Mouse (Mus musculus): ENCODE results near the gene Fbxl2.

The Fbxl2 gene

DNA sequence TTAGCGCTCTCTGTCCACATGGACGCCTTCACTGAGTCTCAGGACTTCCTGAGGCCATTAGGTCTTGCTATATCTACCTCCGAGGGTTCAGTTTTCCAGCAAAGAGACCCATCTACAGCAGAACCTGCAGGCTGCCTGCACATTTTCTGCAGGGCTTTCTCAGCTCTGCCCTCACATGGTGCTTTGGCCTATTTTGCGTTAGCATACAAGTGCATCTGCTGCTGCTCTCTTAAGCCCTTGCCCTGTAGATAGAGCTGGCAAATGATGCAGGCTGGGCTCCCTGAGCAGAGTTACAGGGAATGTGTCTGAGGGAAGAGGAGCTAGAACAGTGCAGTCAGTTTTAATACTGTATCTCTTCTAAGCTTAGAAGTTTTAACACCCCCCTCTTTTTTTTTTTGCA, 71.0 kb downstream of the Fbxl2 start:
- in situ Hi-C loops (cut with MboI) = no loop called here

DNA sequence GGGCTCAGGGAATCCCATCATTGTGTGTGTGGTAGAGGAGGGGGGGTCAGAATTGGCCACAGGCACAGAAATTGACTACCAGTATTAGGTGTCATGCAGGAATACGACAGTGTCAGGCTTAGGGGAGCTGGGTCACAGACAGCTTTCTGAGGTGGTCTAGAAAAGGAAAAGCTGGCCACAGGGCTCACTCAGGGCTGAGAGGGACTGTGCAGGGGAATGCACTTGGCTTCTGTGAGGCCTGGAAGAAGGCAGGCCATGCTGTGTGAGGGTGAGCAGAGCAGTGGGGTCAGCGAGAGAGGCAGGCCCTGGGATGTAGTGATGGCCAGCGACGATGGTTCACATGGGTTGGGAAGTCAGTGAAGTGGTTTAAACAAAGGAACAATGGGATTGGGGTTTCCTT, 72.1 kb downstream of the Fbxl2 start:
- in situ Hi-C loops (cut with MboI) = no loop called here

DNA sequence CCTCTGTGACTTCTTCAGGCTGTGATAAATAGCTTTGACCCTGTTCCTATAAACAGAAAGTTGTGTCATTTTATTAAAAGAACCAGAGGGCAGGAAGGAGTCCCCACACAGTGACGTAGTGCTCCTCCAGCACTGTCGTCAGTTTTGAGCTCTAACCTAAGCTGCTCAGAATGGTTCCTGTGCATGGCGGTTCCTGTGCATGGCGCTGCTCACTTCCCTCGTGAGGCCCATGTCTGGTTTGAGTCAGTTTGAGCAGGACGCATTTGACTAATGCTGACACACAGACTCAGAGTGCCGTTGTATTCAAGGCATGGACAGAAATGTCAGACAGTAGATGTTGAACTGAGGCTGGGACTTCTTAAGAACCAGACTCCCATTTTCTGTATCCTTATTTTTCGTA, 74.4 kb downstream of the Fbxl2 start:
- in situ Hi-C loops (cut with MboI) = no loop called here

DNA sequence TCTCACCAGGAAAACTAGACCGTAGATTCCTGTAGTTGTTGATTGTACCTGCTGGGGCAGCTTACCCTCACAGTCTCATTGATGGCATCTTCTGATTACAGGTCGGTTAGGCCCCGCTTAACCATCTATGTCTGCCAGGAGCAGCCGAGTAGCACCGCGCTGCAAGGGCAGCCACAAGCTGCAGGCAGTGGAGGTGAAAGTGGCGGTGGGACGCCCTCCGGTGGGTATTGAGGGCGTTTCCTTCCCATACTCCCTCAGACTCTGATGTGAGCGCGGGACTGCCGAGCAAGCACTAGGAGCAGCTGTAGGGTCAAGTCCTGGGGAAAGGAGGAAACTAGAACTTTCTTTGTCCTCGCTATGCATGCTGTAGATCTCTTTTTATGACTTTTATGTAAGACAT, 76.0 kb downstream of the Fbxl2 start:
- in situ Hi-C loops (cut with MboI) = no loop called here

DNA sequence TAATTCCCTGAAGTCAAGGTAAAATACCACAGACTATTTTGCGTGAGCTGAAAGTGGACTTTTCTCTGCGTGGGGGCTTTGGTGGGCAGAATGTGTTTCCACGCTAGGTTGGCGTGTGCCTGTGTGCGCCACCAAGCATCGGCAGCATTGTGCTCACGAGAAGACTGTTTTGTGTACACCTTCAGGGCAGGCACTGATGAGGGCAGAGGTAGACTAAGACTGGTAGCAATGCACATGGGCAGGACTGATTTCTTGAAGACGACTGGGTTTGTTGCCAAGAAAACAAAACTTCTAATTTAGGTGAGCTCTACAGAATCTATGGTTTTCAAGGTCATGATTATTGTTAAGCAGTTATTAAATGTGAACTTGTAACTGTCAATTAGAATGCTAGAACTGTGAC, 76.6 kb downstream of the Fbxl2 start:
- in situ Hi-C loops (cut with MboI) = no loop called here

DNA sequence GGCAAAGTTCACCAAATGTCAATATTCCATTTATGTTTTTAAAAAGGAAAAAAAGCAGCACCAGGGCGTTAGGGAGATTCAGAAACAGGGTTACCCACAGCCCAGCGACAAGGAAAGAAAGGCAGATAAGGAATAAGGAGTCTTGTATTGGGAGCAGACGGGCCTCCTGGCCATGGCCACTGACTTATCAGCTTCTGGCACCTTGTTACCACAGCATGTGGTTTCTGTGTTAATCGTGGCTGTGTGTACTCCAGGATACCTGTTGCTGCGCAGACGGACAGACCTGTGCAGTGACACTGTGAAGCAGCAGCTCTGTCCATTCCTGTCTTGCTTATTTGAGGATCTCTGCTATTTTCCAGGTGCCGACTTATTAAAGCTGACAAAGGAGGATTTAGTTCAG, 77.0 kb downstream of the Fbxl2 start:
- in situ Hi-C loops (cut with MboI) = no loop called here

DNA sequence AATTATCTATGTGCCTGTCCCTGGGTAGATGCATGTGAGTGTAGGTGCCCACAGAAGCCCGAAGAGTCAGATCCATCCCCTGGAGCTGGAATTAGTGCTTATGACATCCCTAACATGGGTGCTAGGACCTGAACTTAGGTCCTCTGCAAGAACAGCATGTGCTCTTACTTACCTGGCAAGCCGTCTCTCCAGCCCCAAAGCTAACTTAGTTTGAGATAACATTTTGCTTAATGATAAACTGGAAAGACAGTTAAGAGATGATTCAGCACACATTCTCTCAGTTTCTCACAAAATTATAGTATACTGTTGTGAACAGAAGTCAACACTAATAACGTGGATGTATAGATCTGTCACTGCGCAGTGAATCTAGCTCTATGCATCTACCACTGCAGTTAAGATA, 79.2 kb downstream of the Fbxl2 start:
- in situ Hi-C loops (cut with MboI) = no loop called here

DNA sequence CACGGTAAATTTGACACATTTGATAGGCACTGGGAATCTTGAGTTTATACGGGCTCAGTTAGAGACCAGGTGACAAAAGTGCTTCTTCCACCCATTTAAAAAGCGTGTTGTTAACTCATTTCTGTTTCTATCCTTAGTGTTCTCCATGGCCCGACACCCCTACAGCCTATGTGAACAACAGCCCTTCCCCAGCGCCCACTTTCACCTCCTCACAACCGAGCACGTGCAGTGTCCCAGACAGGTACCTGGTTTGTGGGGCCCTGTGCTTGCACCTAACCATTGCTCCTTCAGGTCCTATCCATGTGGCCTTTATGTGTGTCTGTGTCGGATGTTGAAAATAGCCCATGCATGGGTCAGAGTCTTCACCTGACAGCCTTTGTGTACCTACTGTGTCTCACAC, 81.6 kb downstream of the Fbxl2 start:
- in situ Hi-C loops (cut with MboI) = no loop called here

DNA sequence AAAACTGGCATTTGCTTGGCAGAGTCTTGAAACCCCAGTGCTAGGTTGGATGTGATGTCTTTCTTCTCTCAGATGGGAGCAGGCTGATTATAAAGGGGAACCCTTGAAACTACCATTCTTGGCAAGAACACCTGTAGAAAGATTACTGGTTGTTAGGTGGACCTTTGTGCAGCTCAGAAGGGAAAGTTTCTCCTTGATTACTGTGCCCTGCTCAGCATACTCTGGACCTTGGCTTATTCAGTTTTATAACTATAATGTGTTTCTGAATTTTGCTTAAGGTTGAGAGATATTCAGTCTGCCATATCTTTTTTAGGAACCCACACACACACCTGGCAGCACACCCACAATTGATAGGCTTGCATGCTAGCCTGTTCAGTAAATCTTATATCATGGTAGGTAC, 82.3 kb downstream of the Fbxl2 start:
- in situ Hi-C loops (cut with MboI) = no loop called here

DNA sequence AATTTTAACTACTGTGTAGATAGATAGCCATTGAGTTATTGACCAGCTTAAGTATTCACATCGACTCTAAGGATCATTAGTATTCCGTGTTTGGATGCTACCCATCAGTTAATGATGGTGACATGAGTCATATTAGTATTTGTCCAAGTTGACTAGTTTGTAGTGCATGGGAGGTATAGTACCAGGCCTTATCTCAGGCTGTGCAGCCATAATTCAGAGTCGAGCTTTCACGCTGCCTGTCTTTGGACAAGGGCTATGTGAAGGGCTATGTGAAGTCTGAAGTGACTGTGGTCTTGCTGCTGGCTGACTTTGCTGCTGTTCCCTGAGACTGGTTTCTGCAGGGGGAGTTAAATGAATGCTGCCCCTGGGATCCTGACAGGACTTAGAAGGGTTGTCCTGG, 88.2 kb downstream of the Fbxl2 start:
- in situ Hi-C loops (cut with MboI) = no loop called here

DNA sequence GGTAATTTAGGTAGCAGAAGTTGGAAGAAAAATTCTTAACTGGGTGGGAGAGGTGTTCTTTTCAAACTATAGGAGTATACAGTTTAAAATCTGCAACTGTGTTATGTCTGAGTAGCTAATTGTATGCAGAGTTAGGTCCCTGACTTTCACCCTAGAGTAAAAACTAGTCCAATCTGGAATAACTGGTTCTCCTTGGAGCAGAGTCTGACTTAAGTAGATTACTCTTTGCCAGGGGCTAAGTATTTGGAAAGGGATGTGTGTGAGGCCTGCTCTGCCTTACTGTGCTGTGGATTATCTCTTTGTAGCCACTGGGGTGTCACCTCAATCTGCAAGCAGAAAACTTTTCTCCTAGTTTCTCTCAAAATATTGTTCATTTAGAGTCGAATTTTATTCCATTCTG, 98.8 kb downstream of the Fbxl2 start:
- in situ Hi-C loops (cut with MboI) = no loop called here

DNA sequence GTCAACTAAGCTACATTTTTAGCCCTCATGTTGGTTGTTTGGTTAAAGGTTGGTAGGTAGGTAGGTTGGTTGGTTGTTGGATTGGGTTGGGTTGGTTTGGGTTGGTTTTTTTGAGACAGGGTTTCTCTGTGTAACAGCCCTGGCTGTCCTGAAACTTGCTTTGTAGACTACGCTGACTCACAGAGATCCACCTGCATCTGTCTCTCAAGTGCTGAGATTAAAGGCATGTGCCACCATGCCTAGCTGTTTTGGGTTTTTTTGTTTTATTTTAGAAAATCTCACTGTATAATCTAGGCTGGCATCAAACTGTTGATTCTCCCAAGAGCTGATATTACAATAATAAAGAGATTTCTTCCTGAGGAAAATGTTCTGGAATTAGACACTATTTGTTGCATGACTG, 102.6 kb downstream of the Fbxl2 start:
- in situ Hi-C loops (cut with MboI) = no loop called here

DNA sequence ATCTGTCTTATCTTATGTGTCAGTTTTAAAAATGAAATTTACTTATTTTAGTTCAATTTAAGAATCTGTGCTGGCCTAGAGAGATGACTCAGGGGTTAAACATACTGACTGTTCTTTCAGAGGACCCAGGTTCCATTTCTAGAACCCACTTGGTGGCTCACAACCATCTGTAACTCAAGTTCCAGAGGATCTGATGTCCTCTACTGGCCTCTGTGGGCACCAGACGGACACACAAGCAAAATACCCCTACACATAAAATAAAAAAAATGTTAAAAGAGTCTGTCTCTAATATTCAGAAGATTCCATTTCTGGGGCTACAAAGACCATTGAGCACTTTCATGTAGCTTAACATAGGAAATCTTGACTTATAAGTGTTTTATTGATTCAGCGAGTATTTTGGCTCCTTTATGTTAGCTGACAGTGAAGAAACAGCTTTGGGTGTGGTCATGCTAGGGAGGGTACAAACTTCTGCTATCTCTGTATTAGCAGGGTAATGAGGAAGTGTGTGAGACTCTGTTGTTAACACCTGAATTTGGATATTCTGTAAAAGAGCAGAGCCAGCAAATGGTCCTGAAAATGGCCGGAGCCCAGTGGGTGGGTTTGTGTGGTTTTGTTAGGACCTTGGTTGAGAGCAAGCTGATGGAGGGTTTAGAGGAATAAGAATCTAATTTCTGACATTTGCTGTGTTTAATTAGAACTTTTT, 104.7 kb downstream of the Fbxl2 start:
- in situ Hi-C loops (cut with MboI) = no loop called here

DNA sequence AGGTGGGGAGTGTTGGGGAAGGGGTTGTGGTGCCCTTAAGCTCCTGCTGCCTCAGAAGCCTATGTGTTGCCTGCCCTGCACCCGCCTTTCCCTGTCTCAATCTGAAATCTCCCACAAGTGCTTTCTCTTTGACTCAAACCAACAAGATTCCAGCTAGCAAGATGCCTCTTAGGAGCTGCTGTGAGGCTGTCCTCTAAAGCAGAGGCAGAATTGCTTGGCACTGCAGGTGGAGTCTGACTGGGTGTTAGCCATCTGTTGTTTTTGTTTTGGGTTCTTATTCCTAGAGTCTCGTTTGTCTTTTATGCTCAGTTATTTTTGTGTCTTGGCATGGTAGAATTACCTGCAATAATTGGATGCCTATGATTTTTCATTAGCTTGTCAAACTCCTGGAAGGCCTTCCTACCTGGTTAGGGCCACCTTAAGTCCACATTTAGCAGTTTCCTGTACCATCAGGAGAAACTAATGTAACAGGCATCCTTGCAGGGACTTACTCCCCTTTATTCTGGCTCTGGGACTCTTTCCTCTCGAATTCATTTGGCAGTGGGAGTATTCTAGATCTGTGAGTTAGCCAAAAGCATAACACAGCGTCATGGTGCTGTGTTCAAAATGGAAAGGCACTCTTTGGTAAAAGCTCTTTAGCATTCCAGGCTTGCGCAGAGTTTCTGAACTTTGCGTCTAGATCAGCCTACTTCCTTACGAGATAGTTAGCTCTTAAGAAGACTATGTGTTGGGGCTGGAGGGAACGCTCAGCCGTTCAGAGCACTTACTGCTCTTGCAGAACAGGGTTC, 106.7 kb downstream of the Fbxl2 start:
- in situ Hi-C loops (cut with MboI) = no loop called here

DNA sequence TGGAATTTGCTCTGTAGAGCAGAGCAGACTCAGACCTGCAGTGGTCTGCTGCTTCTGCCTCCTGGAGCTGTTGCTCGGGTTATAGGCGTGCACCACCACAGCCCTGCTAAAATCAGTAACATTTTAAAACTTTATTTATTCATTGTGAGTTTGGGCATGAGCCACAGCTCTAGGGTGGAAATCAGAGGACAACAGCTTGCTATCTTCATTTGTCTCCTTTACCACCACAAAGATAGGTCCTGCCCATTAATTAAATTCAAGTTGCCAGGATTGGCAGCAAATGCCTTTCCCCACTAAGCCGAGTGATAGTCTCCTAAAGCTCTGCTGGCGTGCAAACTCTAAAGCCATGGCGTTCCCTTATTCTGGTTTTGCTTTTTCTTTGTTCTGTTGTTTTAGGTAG, 110.4 kb downstream of the Fbxl2 start:
- in situ Hi-C loops (cut with MboI) = no loop called here

DNA sequence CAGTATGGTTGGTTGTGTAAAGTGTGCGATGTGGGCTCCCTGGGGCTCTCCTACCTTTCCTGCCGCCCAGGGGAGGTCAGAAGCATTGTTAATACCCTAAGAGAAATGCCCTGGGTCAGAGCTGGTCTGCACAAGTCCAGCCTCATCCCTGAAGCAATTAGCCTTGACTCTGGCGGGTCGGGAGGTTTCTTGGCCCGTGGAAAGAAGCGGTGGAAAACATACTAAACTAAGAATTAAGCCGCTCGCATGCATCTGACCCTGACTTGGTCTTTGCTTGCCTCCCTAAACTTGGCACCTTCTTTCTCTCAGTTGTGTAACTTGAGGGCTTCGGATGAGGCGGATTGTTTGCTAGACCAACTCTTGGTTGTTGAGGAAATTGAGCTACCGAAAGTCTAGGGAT, 113.5 kb downstream of the Fbxl2 start:
- in situ Hi-C loops (cut with MboI) = no loop called here

DNA sequence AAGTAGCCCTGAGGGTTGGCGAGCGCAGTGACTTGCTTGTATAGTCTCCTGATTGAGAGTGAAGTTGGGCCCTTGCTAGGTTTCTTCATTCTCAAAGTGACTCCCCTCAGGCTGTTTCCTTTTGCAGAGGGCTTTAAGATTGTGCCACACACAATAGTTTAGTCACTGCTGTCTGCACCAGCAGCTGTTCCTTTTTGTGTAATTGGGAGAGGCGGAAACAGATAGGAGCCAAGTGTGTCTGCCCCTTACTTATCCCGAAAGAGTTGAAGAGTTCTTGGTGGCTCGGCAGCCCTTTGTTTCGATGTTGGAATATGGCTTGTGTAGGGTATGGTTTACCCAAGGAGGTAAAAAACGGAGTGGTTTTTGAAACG, 113.9 kb downstream of the Fbxl2 start:
- in situ Hi-C loops (cut with MboI) = no loop called here

DNA sequence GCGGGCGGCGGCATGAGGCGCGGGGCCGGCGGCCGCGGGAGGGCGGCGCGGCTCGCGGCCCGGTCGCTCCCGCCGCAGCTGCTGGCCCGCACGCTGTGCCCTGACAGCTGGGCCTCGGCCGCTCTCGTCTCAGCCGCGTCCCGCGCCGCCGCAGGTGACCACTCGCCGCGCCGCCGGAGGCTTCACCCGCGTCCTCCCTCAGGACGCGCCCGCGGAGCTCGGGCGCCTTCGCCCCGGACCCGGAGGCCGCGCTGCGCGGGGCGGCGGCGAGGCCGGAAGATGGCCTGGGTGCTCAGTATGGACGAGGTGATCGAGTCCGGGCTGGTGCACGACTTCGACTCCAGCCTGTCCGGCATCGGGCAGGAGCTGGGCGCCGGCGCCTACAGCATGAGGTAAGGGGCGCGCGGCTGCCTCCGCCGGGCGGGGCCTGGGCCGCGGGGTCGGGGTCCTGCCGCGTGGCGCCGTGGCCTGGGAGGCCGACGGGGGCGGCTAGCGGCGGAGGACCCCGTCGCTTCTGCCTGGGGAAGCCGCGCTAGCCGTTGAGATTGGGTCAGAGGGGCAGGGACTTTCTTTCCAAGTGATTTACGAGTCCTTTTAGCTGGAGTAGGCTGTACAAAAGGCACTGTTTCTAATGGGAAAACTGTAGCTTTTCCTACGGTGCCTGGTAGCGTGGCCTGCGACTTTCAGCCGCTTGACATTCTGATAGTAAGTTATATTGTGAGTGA, 114.5 kb downstream of the Fbxl2 start:
- in situ Hi-C loops (cut with MboI) = no loop called here

DNA sequence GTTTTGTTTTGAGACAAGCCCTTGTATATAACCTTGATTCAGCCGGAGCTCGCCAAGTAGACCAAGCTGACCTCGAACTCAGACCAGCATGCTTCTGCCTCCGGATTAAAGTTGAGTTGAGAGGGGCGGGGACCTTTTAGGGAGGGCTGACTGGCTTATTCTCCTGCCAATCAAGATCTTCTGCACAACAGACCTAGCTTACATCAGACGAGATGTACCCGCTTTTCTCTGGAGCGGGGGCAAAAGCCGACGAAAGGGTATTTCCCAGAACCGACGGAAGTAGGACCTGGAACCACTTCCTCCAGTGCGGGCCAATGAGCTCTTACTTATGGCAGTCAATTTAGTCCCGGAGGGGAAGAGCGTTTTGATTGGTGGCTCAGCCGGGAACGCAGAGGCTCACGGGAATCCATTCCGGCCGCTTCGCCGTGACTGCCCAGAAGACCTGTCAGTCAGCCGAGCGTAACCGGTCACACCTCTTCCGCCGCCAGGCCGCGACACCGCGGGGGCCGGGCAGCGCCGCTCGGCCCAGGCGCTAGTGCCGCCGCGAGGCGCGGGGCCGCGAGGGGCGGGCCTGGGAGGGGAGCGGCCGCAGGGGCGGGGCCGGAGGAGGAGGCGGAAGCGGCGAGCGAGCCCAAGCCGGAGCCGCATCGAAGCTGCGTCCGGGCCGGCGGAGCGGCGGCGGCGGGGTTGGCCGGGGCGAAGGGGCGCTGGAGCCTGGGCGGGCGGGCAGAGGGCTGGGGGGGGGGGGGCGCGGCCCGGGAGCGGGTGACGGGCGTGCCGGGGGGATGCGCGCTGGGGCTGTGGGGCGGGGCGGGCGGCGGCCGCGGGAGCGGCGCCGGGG, 115.2 kb downstream of the Fbxl2 start, which contains the start of gene Ubp1:
Gene Ubp1 (plus strand): TSS at position 401 of the 841 bp plus-strand sequence.
- in situ Hi-C loops (cut with MboI) = no loop called here

DNA sequence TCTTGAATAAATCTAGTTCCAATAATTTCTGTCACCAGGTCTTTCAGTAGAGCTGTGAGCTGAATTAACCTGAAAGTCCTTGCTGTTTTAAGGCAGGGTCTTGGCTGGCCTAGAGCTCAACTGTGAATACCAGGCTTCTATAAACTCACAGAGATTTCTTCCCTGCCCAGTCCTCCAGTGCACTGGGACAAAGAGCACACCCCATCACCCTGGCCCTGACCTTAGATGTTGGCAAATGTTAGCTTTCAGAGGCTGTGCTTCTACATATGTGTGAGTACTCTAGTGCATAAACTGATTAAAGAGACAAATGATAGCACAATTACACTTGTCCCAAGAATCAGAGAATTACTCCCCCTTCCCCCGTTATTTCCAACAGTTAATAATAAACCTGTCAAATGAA, 116.3 kb downstream of the Fbxl2 start:
- in situ Hi-C loops (cut with MboI) = no loop called here

DNA sequence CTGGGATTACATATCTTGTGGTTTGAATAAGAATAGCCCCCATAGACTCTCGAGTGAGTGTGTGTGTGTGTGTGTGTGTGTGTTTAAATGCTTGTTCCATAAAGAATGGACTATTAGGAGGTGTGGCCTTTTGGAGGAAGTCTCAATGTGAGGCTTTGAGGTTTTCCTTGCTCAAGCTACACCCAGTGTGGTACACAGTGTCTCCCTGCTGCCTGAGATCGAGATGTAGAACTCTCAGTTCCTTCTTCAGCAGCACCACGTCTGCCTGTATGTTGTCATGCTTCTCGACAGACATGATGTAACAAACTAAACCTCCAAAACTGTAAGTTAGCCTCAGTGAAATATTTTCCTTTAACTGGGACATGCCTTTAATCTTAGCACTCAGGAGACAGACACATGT, 117.4 kb downstream of the Fbxl2 start:
- in situ Hi-C loops (cut with MboI) = no loop called here

DNA sequence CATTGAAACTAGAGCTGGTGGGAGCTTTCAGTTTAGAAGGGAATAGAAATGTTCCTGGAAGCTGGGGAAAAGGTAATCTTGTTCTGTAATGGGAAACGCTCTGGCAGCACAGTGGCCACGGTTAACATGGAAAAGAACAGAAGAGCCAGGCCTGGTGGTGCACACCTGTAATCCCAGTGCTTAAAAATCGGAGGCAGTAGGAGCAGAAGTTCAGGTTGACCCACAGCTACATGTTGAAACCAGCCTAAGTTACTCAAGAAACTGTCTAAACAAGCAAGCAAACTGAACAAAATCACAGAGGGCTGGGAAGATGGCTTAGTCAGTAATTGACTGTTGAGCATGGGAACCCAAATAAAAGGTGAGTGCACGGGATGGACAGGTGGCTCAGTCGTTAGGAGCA, 121.1 kb downstream of the Fbxl2 start:
- in situ Hi-C loops (cut with MboI) = no loop called here
